Mouse (Mus musculus) midbrain, embryonic 13.5 days (tissue): ENCODE measurements around the gene Suv39h1. TPM values are rescaled to one million over a fixed set of nuclear protein-coding genes. Genes with fewer than 3 reads are reported as not detected.
"Not testable (repeated sequence)": the region's sequence is repeated elsewhere in the genome, so short reads cannot be mapped to it uniquely, and the experiment has no call there.

ENCODE experiments used
- ATAC-seq: fragments of 200-750 bp; cut with Nextera tagmentation; 2 replicates; pipeline ENCODE4 v1.8.0; 2017; ENCODE audit warnings: mild to moderate bottlenecking, moderate TSS enrichment, moderate library complexity
- H3K27ac ChIP-seq: fragments of 300-500 bp; sonication (generic); 2 replicates; pipeline ENCODE4 v1.5.1; 2015; ENCODE audit warnings: inconsistent platforms, mild to moderate bottlenecking, moderate library complexity
- H3K27me3 ChIP-seq: fragments of 300-500 bp; sonication (generic); 2 replicates; pipeline ENCODE4 v1.6.1; 2015; ENCODE audit warnings: mild to moderate bottlenecking, inconsistent platforms
- H3K36me3 ChIP-seq: fragments of 300-500 bp; sonication (generic); 2 replicates; pipeline ENCODE4 v1.6.1; 2015; ENCODE audit warnings: mild to moderate bottlenecking, inconsistent platforms
- H3K4me1 ChIP-seq: fragments of 300-500 bp; sonication (generic); replicated peaks from 2 replicates; pipeline ENCODE4 v1.6.1; 2015; ENCODE audit warnings: inconsistent platforms
- H3K4me2 ChIP-seq: fragments of 300-500 bp; sonication (generic); replicated peaks from 2 replicates; pipeline ENCODE4 v1.6.1; 2015; ENCODE audit warnings: moderate library complexity, mild to moderate bottlenecking, inconsistent platforms
- H3K4me3 ChIP-seq: fragments of 300-500 bp; sonication (generic); replicated peaks from 2 replicates; pipeline ENCODE4 v1.5.1; 2015; ENCODE audit warnings: mild to moderate bottlenecking, inconsistent platforms
- H3K9ac ChIP-seq: fragments of 300-500 bp; sonication (generic); replicated peaks from 2 replicates; pipeline ENCODE4 v1.6.1; 2015; ENCODE audit warnings: mild to moderate bottlenecking, inconsistent platforms
- H3K9me3 ChIP-seq: fragments of 300-500 bp; sonication (generic); 2 replicates; pipeline ENCODE4 v1.6.1; 2016; ENCODE audit warnings: mild to moderate bottlenecking, inconsistent platforms
- WGBS: fragments of 180-500 bp; shearing (Covaris S2); methylation state at CpG from one replicate; pipeline ENCODE4 v1.1.7; 2015; 5-methylcytosine and 5-hydroxymethylcytosine counted together
- polyA plus RNA-seq: library from polyadenylated mRNA; unstranded; fragments of >200 nt; fragmentation: Nextera tagmentation; extraction: Ambion mirVana; gene quantifications from 2 replicates; pipeline ENCODE4 v1.2.1, GENCODE M21; 2015

The Suv39h1 gene
- polyA plus RNA-seq, 1 experiment from 2014 or later, result 49.9 TPM

- H3K9me3 ChIP-seq, result no peaks in the 10 kb centered on the region
- H3K36me3 ChIP-seq, result no peaks in the 10 kb centered on the region
- H3K4me2 ChIP-seq, result no peak within 1 kb of the TSS
- no peaks in the 10 kb centered on the region for H3K27me3 ChIP-seq
- 65% methylated on average over 2 of the region's 2 CpGs for WGBS
- H3K9ac ChIP-seq, result no peak within 1 kb of the TSS
- ATAC-seq, result no peak
- H3K27ac ChIP-seq, result no peak within 1 kb of the TSS
- no peaks in the 10 kb centered on the region for H3K4me1 ChIP-seq
- no peak within 1 kb of the TSS for H3K4me3 ChIP-seq
Observed at GRCm38 (mm10) chrX:8018286-8018685, 56.3 kb downstream of the Suv39h1 start, which contains the start of gene Glod5. TSS of gene Glod5 (minus strand) at chrX:8018492.

GRCm38 (mm10) chrX:8017142-8017541, 57.4 kb downstream of the Suv39h1 start:
- H3K4me3 ChIP-seq, result no peak overlapping the region
- H3K27me3 ChIP-seq, result no peaks in the 10 kb centered on the region
- no peak overlapping the region for H3K9ac ChIP-seq
- WGBS, result 19% methylated on average over 5 of the region's 5 CpGs
- 0 out of 2 replicates have a peak, but pooled peaks have one; percentile 27 for ATAC-seq
- no peak overlapping the region for H3K4me2 ChIP-seq
- no peaks in the 10 kb centered on the region for H3K4me1 ChIP-seq
- H3K36me3 ChIP-seq, result no peaks in the 10 kb centered on the region
- no peaks in the 10 kb centered on the region for H3K9me3 ChIP-seq
- H3K27ac ChIP-seq, result no peak overlapping the region

GRCm38 (mm10) chrX:8015675-8016074, 58.9 kb downstream of the Suv39h1 start:
- H3K4me2 ChIP-seq, H3K36me3 ChIP-seq, H3K4me1 ChIP-seq, H3K9ac ChIP-seq, H3K27me3 ChIP-seq, H3K9me3 ChIP-seq, H3K27ac ChIP-seq, ATAC-seq, H3K4me3 ChIP-seq: not testable (repeated sequence)
- WGBS, result 28% methylated on average over 7 of the region's 7 CpGs

- no peak overlapping the region for H3K4me2 ChIP-seq
- peak; percentile 72 for ATAC-seq
- H3K4me3 ChIP-seq, result no peak overlapping the region
- no peaks in the 10 kb centered on the region for H3K9me3 ChIP-seq
- no peak overlapping the region for H3K9ac ChIP-seq
- H3K27ac ChIP-seq, result peak overlapping the region; percentile 53; the same call in 1 of the 2 replicates
- H3K36me3 ChIP-seq, result no peaks in the 10 kb centered on the region
- H3K27me3 ChIP-seq, result no peaks in the 10 kb centered on the region
- WGBS, result 23% methylated on average over 6 of the region's 8 CpGs
- H3K4me1 ChIP-seq, result no peaks in the 10 kb centered on the region
Observed at GRCm38 (mm10) chrX:8013569-8014314, 60.8 kb downstream of the Suv39h1 start.

GRCm38 (mm10) chrX:8013157-8013556, 61.4 kb downstream of the Suv39h1 start:
- Histone ChIP-seq H3K4me1 (no peaks in the 10 kb centered on the region), H3K27me3 (no peaks in the 10 kb centered on the region), H3K4me3 (no peak overlapping the region), H3K4me2 (no peak overlapping the region), H3K9me3 (no peaks in the 10 kb centered on the region), H3K9ac (no peak overlapping the region), H3K36me3 (no peaks in the 10 kb centered on the region), H3K27ac (peak overlapping the region; percentile 53; the same call in 1 of the 2 replicates)
- peak; percentile 38 for ATAC-seq
- 16% methylated on average over 2 of the region's 2 CpGs for WGBS

Other genes starting within 250 kb of the Suv39h1 start
- 46.4 and 53.2 TPM in 2 replicates for gene Otud5, start 233.4 kb downstream of the Suv39h1 start, polyA plus RNA-seq
- gene Pim2, start 196.5 kb downstream of the Suv39h1 start, polyA plus RNA-seq, result 20.8 and 21.9 TPM in 2 replicates
- gene Slc35a2, start 190.7 kb downstream of the Suv39h1 start, polyA plus RNA-seq, result 34.6 and 41.5 TPM in 2 replicates
- gene Pqbp1, start 175.5 kb downstream of the Suv39h1 start, polyA plus RNA-seq, result 216 and 236 TPM in 2 replicates
- gene Timm17b, start 175.4 kb downstream of the Suv39h1 start, polyA plus RNA-seq, result 171 and 173 TPM in 2 replicates
- not detected in 2 replicates for gene Gm10491, start 166.9 kb downstream of the Suv39h1 start, polyA plus RNA-seq
- not detected in 2 replicates for gene Gm10490, start 165.2 kb downstream of the Suv39h1 start, polyA plus RNA-seq
- 164 and 172 TPM in 2 replicates for gene Pcsk1n, start 154.9 kb downstream of the Suv39h1 start, polyA plus RNA-seq
- gene Eras, start 146.2 kb downstream of the Suv39h1 start, polyA plus RNA-seq, result 0.24 TPM in 1 of 2 replicates, not detected in the other
- gene Hdac6, start 126.9 kb downstream of the Suv39h1 start, polyA plus RNA-seq, result 76.7 and 78.2 TPM in 2 replicates
- gene Gata1, start 96.7 kb downstream of the Suv39h1 start, polyA plus RNA-seq, result 0.24 and 0.31 TPM in 2 replicates
- gene Glod5, start 56.3 kb downstream of the Suv39h1 start, polyA plus RNA-seq, result 0.26 TPM in 1 of 2 replicates, not detected in the other
- 0.15 TPM in 1 of 2 replicates, not detected in the other for gene Was, start 15.7 kb upstream of the Suv39h1 start, polyA plus RNA-seq
- gene Wdr13, start 58.1 kb upstream of the Suv39h1 start, polyA plus RNA-seq, result 56.8 and 58.0 TPM in 2 replicates
- 358 and 422 TPM in 2 replicates for gene Rbm3, start 71.1 kb upstream of the Suv39h1 start, polyA plus RNA-seq
- gene Tbc1d25, start 101.4 kb upstream of the Suv39h1 start, polyA plus RNA-seq, result 17.5 and 19.0 TPM in 2 replicates
- 29.3 and 36.7 TPM in 2 replicates for gene Ebp, start 118.8 kb upstream of the Suv39h1 start, polyA plus RNA-seq
- gene Porcn, start 131.8 kb upstream of the Suv39h1 start, polyA plus RNA-seq, result 40.5 and 41.9 TPM in 2 replicates
- gene Ftsj1, start 177.6 kb upstream of the Suv39h1 start, polyA plus RNA-seq, result 47.3 and 50.8 TPM in 2 replicates
- gene Slc38a5, start 196.4 kb upstream of the Suv39h1 start, polyA plus RNA-seq, result 24.8 and 25.5 TPM in 2 replicates